9 mouse cellular contexts compared by ENCODE assay signal in genomic region chr12:73537499-73538138, GRCm38 (mm10). TPM values are rescaled to one million over a fixed set of nuclear protein-coding genes. Genes with fewer than 3 reads are reported as not detected.
DNase-seq lines count a peak whose midpoint lies in the region; ATAC-seq lines count a peak whose summit lies in the region.
"Had no signal": no experiment of that assay in that cellular context is flagged by ENCODE, and none has a peak within 500 bp of the region (broad histone marks: within the 10 kb centered on the region; RNA-seq: fewer than 3 reads in every experiment).

No protein-coding gene starts in this region.

- H3K27ac ChIP-seq in hindbrain, embryonic 12.5 days: no peak overlapping the region
- H3K27ac ChIP-seq in limb, embryonic 15.5 days: no peak overlapping the region

- H3K4me3 ChIP-seq in hindbrain, embryonic 12.5 days: no peak overlapping the region
- peak overlapping the region; percentile 4; the same call in 1 of the 2 replicates for H3K4me3 ChIP-seq in limb, embryonic 15.5 days

- H3K4me1 ChIP-seq in hindbrain, embryonic 12.5 days: 0 out of 2 replicates have a peak, but pooled peaks cover 2% of the 10 kb centered on the region
- H3K4me1 ChIP-seq in limb, embryonic 15.5 days: peaks cover 14% of the 10 kb centered on the region; the same call in 1 of the 2 replicates

- H3K27me3 ChIP-seq in hindbrain, embryonic 12.5 days: peaks cover 15% of the 10 kb centered on the region
- peaks cover 15% of the 10 kb centered on the region for H3K27me3 ChIP-seq in limb, embryonic 15.5 days

- intact Hi-C loops in heart, postnatal 25 days (cut with DNase I): no loop called here

- 27% methylated on average over 17 of the region's 17 CpGs for WGBS in hindbrain, embryonic 12.5 days
- WGBS in limb, embryonic 15.5 days: 31% methylated on average over 17 of the region's 17 CpGs

- H3K9me3 ChIP-seq in hindbrain, embryonic 12.5 days (replicated peaks): no peaks in the 10 kb centered on the region
- no peaks in the 10 kb centered on the region for H3K9me3 ChIP-seq in limb, embryonic 15.5 days

- no peaks in the 10 kb centered on the region for H3K36me3 ChIP-seq in hindbrain, embryonic 12.5 days
- no peaks in the 10 kb centered on the region for H3K36me3 ChIP-seq in limb, embryonic 15.5 days
- H3K36me3 ChIP-seq: G1E had no signal

- peak overlapping the region; percentile 26 for H3K4me2 ChIP-seq in hindbrain, embryonic 12.5 days (replicated peaks)
- peak overlapping the region; percentile 25 for H3K4me2 ChIP-seq in limb, embryonic 15.5 days

- no peak for ATAC-seq in hindbrain, embryonic 12.5 days (ENCODE audit: low FRiP score)
- no peak for ATAC-seq in limb, embryonic 15.5 days (ENCODE audit: insufficient number of reproducible peaks, low FRiP score, low TSS enrichment, low read depth)

- DNase-seq in heart, adult 11 months: peak; percentile 89
- no peak for DNase-seq in heart, postnatal 25 days (ENCODE audit: low spot score)
- DNase-seq in c-Kit-positive CD71-negative TER-119-negative erythroid progenitor cells, embryonic 14.5 days (ENCODE audit: low read depth): peak; percentile 33
- peak; percentile 56 for DNase-seq in retina, postnatal 1 day
- DNase-seq in left cerebral cortex, adult 11 months (ENCODE audit: low spot score): no peak
- no peak for DNase-seq in right cerebral cortex, adult 2 months (ENCODE audit: low spot score in 2 of 2)

- H3K9ac ChIP-seq in hindbrain, embryonic 12.5 days: no peak overlapping the region
- no peak overlapping the region for H3K9ac ChIP-seq in limb, embryonic 15.5 days

RNA-seq across cellular contexts. Expression of gene Tmem30b, which starts 8.6 kb away (rescaled TPM):
- total RNA-seq in heart, postnatal 25 days (2021): under 1 TPM; 0.08 to 0.13 TPM
- polyA plus RNA-seq in hindbrain, embryonic 12.5 days (2016; fragmentation: Nextera tagmentation; extraction: Ambion mirVana): 5.7 and 7.1 TPM in 2 replicates
- polyA plus RNA-seq in limb, embryonic 15.5 days (2015; fragmentation: Nextera tagmentation; extraction: Ambion mirVana): 16.8 and 19.1 TPM in 2 replicates
- polyA plus RNA-seq: G1E had no signal

RNA-seq across cellular contexts. Expression of gene Prkch, which starts 47.0 kb away (rescaled TPM):
- 10 to 100 TPM; 16.1 to 18.8 TPM for total RNA-seq in heart, postnatal 25 days (2021)
- polyA plus RNA-seq in hindbrain, embryonic 12.5 days (2016; fragmentation: Nextera tagmentation; extraction: Ambion mirVana): 11.0 TPM in 2 replicates
- 17.3 and 18.2 TPM in 2 replicates for polyA plus RNA-seq in limb, embryonic 15.5 days (2015; fragmentation: Nextera tagmentation; extraction: Ambion mirVana)
- polyA plus RNA-seq: G1E had no signal

Comparison
In these comparisons a context has a peak if more than half of its experiments do, and no peak if none do; other contexts are left out.
1. DNase-seq: peak in heart, adult 11 months (single experiment), c-Kit-positive CD71-negative TER-119-negative erythroid progenitor cells, embryonic 14.5 days (single experiment) and retina, postnatal 1 day (single experiment); none in heart, postnatal 25 days (single experiment), left cerebral cortex, adult 11 months (single experiment) and right cerebral cortex, adult 2 months (0 of 2).